Mouse (Mus musculus) layer of hippocampus, postnatal 25 days (tissue): ENCODE results near the gene Slc27a5. TPM values are rescaled to one million over a fixed set of nuclear protein-coding genes. Genes with fewer than 3 reads are reported as not detected.

Experiments used
- DNase-seq, 2 experiments: peaks; one replicate each; pipeline ENCODE4 v3.0.0; 2022; ENCODE audit warnings: mixed read lengths in 2 of 2, low spot score in 1 of 2; ENCODE audit errors: extremely low spot score in 1 of 2
- total RNA-seq, 2 experiments: library from RNA; stranded (reverse); gene quantifications; 2 replicates each; pipeline ENCODE4 v1.2.3; 2021

The Slc27a5 gene
- total RNA-seq, result under 1 TPM; 0.22 to 0.47 TPM

DNA sequence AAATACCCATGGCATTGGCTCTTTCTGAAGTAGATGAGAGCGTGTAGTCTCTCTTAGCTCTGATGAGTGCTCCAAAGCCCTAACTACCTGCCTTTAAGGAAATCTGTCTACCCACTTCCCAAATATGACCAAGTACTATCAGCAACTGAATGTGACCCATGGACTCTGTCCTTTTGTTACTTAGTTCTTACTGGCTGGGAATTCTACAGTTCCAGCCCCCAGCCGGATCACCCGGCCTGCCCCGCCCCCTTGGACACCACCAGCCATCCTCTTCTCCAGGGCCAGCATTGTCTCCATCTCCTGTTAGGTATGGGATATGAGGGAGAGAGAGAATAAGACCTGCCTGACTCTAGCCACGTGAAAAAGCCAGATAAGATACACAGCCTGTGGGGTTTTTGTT, at the start of gene Slc27a5:
Slc27a5 (minus strand) TSS at position 140 of the 400 bp plus-strand sequence.
- no peak for DNase-seq

DNA sequence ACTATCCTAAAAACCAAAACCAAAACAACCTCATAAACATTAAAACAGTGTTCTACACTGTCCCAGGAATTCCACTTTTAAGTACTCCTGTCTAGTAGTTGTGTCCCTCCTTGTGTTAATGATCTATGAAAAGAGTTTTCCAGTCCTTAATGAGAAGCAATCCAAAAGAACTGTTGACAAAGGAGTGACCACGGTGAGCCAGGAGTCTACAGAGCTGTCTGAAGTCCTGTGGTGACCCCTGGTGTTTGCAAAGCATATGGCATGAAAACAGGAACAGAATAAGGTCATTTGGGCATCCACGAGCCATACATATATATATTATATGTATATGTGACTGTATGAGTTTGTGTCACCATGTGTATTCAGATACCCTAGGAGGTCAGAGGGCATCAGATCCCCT, 48.1 kb upstream of the Slc27a5 start:
- DNase-seq, result peak in 1 of 2 experiments; percentile 42

DNA sequence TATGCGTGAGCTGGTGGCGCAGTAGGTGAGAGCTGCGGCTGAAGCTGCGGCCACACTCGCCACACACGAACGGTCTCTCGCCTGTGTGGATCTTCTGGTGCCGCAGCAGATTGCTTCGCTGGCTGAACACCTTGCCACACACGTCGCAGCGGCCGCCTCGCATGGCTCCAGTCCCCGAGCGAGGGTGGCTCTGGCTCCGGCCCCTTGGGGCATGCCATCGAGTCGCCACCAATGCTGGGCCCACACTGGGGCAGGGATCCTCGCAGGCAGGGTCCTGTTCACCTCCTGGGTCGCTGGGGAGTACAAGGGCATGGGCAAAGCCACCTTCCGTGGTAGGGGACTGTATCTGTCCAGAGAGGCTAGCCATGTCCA, 46.2 kb upstream of the Slc27a5 start:
- DNase-seq, result no peak

DNA sequence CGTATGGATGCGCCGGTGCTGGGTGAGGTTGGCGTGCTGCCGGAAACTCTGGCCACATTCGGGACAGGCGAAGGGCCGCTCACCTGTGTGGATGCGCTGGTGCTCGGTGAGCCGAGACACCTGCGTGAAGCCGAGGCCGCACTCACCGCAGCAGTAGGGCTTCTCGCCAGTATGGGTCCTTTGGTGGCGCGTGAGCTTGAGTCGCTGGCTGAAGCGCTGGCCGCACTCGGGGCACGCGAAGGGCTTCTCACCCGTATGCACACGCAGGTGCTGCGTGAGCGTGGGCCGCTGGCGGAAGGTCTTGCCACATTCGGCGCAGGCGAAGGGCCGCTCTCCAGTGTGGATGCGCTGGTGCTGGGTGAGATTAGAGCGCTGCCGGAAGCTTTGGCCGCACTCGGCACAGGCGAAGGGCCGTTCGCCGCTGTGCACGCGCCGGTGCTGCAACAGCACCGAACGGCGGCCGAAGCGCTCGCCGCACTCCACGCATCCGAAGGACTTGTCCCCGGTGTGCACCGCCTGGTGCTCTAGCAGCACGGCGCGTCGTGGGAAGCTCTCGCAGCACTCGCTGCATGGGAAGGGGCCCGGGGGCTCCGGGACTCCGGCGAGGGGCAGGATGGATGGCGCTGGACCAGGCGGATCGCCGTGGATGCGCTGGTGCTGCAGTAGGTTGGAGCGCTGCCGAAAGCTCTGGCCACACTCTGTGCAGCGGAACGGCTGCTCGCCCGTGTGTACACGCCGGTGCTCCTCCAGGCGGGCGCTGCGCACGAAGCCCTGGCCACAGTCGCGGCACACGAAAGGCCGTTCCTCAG, 45.7 kb upstream of the Slc27a5 start:
- peak; percentile 35 to 60 for DNase-seq

DNA sequence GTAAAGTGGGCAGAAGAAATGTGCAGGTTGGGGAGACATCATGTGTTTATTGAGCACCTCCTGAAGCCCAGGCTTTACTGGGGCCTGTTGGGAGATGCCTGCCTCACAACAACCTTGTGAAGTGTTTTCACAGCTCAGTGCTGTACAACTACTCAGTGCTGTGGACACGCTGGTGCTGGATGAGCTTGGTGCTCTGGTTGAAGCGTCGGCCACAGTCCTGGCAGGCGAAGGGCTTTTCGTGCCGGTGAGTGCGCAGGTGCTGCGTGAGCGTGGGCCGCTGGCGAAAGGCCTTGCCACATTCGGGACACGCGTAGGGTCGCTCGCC, 45.1 kb upstream of the Slc27a5 start:
- no peak for DNase-seq

DNA sequence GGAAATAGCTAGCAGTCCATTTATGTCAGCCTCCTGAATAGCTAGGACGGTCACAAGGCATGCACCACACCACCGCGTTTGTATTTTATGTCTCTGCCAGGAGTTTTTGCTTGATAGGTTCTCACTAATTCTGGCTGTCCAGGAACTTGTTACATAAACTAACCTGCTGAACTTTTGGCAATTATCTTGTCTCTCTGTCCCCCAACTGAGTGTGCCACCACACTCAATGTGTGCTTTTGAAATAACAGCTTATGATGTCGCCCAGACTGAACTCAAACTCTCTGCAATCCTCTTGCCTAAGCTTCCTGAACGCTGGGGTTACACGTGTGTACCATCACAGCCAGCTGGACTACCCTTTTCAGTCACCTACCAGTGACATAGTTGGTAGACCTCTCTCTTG, 44.5 kb upstream of the Slc27a5 start:
- no peak for DNase-seq

DNA sequence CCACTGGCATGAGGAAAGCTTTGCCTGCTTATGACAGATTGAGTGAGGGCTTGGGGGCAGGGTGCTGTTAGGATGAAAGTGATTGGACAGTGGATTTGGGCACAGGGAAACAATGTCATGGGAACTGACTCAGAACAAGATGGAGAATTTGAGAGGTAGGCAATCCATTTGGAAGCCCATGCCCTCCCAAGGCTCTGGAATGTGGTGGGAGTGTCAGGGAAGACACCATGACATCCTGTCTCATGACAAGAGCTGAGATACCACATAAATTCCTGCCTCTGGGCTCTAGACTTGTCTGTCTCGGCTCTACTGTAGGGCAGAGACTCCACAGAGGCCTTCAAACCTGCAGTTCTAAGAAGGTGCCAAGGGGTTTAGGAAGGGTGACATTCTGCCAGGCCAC, 43.3 kb upstream of the Slc27a5 start:
- no peak for DNase-seq

DNA sequence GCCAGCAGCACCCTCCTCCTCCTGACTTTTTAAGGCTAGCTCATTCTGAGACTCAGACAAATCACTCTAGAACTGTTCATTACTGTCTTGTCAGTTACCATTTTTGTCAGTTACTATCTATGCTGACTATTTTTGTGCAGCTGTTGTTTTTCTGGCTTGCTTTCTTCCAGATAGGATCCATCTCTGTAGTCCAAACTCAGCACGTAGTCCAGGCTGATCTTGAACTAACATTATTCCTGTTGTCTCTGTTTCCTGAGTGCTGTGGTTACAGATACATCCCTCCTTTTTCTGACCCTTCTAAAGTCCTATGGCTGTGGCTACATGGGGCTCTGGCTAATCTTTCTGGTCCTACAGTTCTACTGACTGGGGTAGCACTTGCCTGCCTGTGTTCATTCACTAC, 41.2 kb upstream of the Slc27a5 start:
- no peak for DNase-seq

DNA sequence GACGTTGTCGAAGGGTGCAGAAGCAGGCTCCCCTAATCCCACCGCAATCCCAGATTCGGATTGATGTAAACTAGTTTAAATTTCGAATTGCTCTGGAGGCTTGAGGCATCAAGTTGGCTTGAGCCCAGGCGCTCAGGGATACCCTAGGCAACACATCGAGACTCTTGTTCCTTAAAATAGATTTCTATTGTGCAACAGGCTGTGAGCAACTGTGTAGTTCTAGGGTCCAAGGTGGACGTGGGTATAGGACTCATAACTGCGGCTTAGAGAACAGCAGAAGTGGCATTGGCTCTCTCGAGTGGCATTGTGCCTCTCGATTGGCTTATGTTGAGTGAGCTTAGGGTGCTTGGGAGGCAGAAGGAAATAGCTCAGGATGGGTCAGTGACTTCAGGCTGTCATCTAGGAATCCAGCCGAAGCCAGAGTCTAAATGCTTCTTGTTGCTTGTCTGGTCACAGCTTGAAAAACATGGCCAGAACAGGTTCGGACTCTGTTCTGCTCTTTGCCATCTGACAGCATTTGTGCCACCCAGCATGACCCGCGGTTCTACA, 40.7 kb upstream of the Slc27a5 start:
- DNase-seq, result no peak

DNA sequence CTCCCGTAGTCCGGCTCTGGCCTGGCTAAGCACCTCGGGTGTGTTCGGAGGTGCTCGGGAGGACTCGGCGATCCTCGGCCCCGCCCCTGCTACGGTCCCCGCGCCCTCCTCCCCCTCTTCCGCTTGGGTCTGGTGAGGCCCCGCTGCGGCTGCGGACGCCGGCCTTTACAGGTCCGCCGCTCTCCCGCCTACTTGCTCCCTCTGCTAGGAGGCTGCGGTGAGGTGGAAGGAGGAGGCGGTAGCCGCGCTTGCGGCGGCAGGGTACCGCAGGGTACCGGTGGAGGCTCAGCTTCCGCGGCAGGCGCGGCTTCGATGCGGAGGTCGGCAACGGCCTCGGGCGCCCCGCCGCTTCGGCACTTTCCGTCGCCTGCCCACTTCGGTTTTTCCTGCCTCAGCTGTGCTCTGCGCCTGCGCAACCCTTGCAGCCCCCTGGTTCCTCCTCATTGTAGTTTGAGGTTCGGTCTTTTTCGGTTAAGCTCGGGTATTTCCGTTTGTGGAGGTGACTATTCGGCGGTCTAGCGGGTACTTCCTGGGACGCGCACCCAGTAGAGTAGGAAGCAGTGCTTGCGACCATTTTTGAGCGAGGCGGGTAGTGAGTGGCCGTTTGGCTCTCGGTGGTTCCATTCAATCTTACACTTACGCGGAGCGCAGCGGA, 40.0 kb upstream of the Slc27a5 start, which contains the start of gene Ube2m:
Ube2m (minus strand) TSS at position 375 of the 655 bp plus-strand sequence.
- DNase-seq, result peak; percentile 99 to 100

DNA sequence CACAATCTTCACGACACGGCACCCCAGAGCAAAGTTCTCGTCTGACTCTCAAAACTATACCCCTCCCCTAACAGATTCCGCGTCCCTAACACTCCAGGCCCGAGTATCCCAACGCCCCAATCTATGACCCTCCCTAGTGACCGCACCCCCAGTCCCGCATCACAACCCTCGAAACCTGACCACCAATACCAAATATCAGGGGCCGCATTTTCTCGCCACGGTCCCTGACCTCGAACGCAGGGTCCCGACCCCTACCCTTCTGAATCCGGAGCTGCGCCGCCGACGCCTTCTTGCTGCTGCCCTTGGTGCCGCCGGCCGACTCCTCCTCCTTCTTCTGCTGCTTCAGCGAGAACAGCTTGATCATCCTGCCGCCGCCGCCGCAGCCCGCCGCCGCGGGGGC, 39.4 kb upstream of the Slc27a5 start:
- peak in 1 of 2 experiments; percentile 32 for DNase-seq

DNA sequence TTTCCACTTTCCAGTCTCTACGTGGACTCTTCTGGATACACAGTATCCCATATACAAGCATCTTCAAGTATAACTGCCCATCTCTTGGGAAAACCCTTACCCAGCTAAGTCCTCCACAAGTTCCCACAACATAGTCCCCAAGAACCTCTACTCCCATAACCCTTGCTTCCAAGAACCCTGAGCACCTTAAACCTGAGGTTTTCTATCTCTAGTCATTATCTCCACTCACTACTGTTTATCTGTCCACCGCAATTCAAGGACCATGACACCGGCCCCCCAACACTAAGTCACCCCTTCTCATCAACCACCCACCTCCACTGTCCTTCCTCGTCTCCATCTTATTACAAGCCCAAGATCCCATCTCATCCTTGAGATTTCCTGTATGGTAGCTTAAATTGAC, 38.8 kb upstream of the Slc27a5 start:
- DNase-seq, result no peak

DNA sequence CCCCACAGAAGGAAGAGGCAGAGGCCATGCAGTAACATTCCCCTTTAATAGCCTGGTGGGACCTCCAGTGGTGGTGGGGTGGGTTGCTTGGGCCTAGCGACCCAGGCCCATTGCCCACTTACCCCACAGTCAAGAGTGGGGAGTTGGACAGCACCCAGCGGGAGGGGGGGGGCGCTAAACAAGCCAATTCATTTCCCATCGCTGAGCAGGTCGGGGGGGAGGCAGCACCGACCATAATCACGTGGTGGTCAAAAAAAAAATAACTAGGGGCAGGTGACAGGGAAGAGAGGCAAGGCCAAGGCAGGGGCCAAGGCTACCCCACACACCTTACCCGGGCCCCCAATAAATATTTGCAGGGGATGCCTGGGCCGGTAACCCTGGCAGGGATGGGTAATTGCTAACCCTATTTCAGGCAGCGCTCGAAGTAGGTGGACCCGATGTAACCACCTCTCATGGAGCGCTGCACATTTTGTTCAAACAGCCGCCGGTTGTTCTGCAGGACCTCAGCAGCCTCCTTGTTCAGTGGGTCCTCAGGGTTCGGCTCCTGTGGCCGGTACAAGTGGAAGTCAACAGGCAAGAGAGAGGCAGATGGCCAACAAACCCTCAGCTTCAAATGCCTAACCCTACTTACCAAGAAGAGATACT, 37.3 kb upstream of the Slc27a5 start:
- no peak for DNase-seq

DNA sequence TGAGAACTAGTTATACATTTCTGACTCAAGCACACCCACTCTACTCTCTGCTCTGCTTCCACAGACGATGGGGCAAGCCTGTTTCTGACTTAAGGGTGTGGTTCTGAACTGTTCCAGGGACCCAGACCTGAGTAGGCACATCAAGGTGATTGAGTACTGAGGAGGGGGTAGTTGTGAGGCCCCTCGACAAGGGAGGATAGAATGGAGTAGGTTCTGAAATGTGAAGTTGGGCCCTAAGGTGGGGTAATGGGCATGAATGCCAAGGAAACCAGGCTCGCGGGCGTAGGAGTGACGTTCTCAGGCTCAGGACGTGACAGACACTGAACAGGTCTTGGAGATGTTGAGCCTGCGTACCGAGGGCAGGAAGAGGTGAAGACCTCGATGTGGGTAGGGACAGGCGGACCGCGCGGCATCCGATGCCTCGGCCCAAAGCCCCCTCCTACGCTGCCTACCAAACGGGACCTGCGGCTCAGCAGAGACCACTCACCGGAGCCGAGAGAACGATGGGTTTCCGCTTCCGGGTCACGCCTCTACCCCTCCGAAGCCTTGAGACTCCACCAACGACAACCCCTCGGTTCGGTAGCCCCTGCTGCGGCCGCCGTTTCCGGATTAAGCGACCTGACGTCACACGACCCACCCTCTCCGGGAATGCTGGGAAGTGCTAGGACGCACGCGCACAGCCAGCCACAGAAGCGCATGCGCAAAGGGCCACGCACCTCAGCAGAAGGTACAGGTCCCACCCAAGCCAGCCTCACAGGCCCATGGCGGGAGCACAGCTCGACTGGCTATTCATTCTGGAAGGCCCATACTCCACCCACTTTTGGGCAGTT, 36.4 kb upstream of the Slc27a5 start, which contains the start of gene Chmp2a:
Chmp2a (minus strand) TSS at position 660 of the 830 bp plus-strand sequence.
- DNase-seq, result peak; percentile 98 to 99

DNA sequence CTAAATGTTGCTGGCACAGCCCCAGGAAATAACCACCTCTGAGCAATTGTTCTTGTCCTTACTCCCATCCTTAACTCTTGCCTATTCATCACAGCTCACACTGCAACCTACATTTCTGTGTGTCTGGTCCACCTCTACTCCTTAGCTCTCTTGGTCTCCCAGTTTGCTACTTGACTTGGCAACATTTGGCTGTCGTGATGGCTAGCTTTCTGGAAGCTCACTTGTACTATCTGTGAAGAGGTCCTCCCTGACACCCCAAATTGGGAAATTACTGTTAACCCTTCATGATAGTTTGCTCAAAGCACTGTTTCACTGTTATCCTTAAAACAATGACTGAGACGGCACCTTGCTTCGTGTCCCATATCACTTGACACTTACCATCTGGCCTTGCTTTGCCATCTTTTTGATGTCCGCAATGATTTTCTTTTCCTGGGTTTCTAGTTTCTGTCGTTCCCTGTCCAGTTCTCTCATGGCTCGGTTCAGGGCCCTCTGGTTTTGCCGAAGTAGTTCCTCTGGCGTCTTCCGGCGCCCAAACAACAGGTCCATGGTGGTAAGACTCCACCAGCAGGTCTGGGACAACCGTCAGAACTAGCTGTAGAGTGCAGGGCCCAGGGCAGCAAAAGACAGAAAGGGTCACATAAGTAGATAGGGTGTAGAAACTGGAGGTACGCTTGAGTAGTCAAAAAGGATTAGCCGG, 35.6 kb upstream of the Slc27a5 start:
- DNase-seq, result no peak

DNA sequence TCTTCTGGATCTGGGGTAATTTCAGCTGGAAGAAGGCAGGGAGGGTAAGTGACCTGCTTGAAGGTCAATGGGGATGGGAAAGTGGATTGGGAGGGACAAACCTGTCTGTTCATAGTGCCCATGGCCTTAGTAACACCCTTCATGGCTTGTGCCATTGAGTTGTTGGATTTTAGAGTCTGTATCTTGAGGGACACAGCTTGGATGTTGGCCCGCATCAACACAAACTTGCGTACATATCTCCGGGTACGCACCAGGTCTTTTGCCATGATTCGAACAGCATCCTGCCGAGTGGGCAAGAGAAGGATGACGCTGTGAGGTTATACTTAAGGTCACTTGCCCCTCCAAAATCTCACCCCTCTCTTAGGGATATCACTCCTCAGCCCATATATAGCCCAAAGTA, 34.5 kb upstream of the Slc27a5 start:
- DNase-seq, result no peak

DNA sequence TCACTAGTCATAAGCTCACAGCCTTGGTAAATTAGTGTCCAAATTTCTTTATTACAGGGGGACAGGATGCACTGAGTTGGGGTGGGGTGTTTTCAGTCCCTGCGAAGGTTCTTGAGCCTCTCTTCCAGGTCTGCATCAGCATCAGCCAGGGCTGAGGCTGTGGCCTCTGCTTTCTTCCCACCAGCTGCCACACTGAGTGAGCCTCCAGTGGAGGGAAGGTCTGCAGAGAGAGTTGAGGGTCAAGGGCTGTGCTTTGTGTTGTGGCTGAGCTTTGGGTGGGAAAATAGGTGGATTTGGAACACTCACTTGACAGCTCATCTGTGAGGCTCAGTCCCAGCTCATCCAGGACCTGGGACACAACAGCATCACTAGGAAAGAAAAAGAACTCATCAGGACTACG, 34.0 kb upstream of the Slc27a5 start:
- no peak for DNase-seq

DNA sequence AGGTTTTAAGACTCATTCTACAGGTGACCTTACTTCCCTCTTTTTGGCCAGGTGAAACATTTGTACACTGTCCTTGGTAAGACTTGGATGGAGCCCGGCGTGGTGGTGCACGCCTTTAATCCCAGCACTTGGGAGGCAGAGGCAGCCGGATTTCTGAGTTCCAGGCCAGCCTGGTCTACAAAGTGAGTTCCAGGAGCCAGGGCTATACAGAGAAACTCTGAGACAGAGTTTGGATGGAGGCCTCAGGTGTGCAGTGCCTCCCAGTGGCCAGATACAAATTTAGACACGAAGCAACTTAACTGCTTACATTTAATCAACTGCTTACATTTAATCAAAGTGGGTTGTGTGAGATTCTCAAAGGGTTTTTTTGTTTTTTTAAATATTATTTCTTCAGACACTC, 33.1 kb upstream of the Slc27a5 start:
- no peak for DNase-seq

DNA sequence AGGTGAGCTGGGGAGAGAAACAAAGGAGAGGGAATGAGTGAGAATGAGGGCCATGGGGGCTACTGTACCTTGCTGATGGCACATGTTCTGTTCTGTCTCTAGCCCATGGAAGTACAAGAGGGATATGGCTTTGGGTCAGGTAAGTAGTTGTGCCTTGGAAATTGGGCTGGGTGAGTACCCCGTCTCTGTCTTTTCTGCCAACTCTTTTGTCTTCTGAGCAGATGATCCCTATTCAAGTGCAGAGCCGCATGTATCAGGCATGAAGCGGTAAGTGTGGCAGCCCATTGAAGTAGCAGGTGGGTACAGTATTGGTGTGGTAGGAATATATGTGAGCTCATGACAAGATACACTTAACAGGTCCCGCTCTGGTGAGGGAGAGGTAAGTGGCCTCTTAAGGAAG, 31.0 kb upstream of the Slc27a5 start:
- no peak for DNase-seq
